Mouse (Mus musculus) kidney, embryonic 16.5 days (tissue): ENCODE data around the gene Krtap29-1. TPM values are rescaled to one million over a fixed set of nuclear protein-coding genes. Genes with fewer than 3 reads are reported as not detected.

Source experiments
- ATAC-seq: fragments of 200-750 bp; cut with Nextera tagmentation; 2 replicates; pipeline ENCODE4 v1.8.0; 2017; ENCODE audit warnings: moderate TSS enrichment; ENCODE audit not compliant: low FRiP score, low TSS enrichment
- H3K27ac ChIP-seq: fragments of 300-500 bp; sonication (generic); 2 replicates; pipeline ENCODE4 v1.5.1; 2014; ENCODE audit warnings: low read length
- H3K27me3 ChIP-seq: fragments of 300-500 bp; sonication (generic); 2 replicates; pipeline ENCODE4 v1.6.1; 2014; ENCODE audit warnings: low read length, control low read depth, mixed read lengths; ENCODE audit not compliant: insufficient read depth
- H3K36me3 ChIP-seq: fragments of 300-500 bp; sonication (generic); 2 replicates; pipeline ENCODE4 v1.6.1; 2014; ENCODE audit warnings: low read length, control low read depth, mixed read lengths; ENCODE audit not compliant: insufficient read depth
- H3K4me1 ChIP-seq: fragments of 300-500 bp; sonication (generic); 2 replicates; pipeline ENCODE4 v1.6.1; 2014; ENCODE audit warnings: low read length, control low read depth, mixed read lengths; ENCODE audit not compliant: insufficient read depth
- H3K4me2 ChIP-seq: fragments of 300-500 bp; sonication (generic); replicated peaks from 2 replicates; pipeline ENCODE4 v1.6.1; 2014; ENCODE audit warnings: low read depth, low read length
- H3K4me3 ChIP-seq: fragments of 300-500 bp; sonication (generic); 2 replicates; pipeline ENCODE4 v1.5.1; 2014; ENCODE audit warnings: mild to moderate bottlenecking, low read length
- H3K9ac ChIP-seq: fragments of 300-500 bp; sonication (generic); replicated peaks from 2 replicates; pipeline ENCODE4 v1.6.1; 2014; ENCODE audit warnings: low read length
- H3K9me3 ChIP-seq: fragments of 300-500 bp; sonication (generic); 2 replicates; pipeline ENCODE4 v1.6.1; 2016; ENCODE audit warnings: low read length, control low read depth
- WGBS: fragments of 180-500 bp; shearing (Covaris S2); extraction: QIAGEN DNeasy Blood & Tissue Kit; methylation state at CpG from one replicate; pipeline ENCODE4 v1.1.7; 2014; 5-methylcytosine and 5-hydroxymethylcytosine counted together
- polyA plus RNA-seq: library from polyadenylated mRNA; unstranded; fragments of >200 nt; fragmentation: Nextera tagmentation; extraction: Ambion mirVana; gene quantifications from 2 replicates; pipeline ENCODE4 v1.2.1, GENCODE M21; 2015

The Krtap29-1 gene
- polyA plus RNA-seq, 1 experiment from 2014 or later: not detected

DNA sequence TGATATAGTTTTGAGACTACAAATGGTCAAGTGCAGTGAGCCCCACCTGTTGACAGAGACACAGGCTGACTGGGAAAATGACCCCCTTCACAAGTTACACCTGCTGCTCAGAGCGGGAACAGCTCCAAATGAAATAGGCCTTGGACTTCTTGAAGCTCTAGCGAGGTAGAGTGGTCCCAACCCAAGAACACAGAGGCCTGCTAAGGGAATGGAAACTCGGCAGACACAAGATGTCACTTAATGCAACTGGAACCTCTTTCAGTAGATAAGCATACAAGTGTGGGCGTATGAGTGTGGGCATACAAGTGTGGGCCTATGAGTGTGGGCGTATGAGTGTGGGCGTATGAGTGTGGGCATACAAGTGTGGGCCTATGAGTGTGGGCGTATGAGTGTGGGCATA lies 20.2 kb upstream of the Krtap29-1 start:
- Histone ChIP-seq H3K36me3 (no peaks in the 10 kb centered on the region), H3K4me2 (no peak overlapping the region), H3K4me1 (no peaks in the 10 kb centered on the region), H3K27me3 (peaks cover 10% of the 10 kb centered on the region), H3K4me3 (no peak overlapping the region), H3K27ac (no peak overlapping the region), H3K9ac (no peak overlapping the region), H3K9me3 (no peaks in the 10 kb centered on the region)
- no peak for ATAC-seq
- 92% methylated on average over 7 of the region's 7 CpGs for WGBS

DNA sequence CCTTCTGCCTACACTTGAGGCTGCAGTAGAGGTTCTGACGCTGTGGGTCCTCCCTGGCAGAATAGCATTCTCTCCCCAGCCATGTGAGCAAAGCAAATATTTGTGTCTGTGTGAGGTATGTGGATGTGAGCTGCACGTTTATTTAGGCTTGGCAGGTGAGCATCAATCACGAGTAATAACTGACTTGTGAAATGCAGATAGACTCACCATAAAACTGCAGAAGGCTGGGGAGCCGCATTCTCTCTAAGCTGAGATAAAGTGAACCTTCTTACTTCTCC lies 15.5 kb upstream of the Krtap29-1 start:
- Histone ChIP-seq H3K9me3 (no peaks in the 10 kb centered on the region), H3K4me1 (peaks cover 7% of the 10 kb centered on the region; the same call in 1 of the 2 replicates), H3K4me2 (no peak overlapping the region), H3K27me3 (peaks cover 14% of the 10 kb centered on the region), H3K9ac (no peak overlapping the region), H3K36me3 (no peaks in the 10 kb centered on the region), H3K4me3 (no peak overlapping the region), H3K27ac (no peak overlapping the region)
- WGBS: 30% methylated on average over 4 of the region's 4 CpGs
- no peak for ATAC-seq

DNA sequence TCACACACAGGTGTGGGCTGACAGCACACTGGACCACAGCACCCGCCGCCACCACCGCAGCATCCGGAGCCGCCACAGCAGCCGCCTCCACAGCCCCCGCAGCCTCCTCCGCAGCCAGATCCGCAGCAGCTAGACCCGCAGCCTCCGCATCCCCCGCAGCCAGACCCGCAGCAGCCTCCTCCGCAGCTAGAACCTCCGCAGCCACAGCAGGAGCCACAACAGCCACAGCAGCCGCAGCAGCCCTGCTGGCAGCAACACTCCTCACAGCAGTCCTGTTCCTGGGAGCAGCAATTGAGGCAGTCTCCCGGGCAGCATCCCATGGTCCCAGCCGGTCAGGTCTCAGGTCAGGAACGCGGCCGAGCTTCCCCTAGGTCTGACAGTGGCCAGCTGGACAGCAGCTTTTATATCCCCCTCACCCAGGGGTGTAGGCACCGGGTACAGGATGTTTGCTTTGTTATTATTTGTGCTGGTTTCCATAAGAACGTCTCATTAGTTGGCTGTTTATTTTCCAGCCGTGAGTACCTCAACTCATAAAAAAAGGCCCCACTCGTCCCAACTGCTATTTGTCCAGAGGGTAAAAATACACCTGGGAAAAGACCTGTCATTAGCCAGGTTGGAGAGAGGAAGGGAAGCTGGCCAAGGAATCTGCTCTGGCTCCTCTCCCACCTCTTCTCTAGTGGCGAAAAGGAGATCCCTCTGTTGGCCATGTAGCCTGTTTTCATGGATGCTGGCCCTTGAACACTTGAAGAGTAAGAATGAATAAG lies 14.9 kb upstream of the Krtap29-1 start, which contains the start of gene Krtap17-1:
Gene Krtap17-1 (minus strand): TSS at position 375 of the 764 bp plus-strand sequence.
- no peak for ATAC-seq
- Histone ChIP-seq H3K9ac (no peak within 1 kb of the TSS), H3K4me2 (peak within 1 kb of the TSS; percentile 20; the same call in 1 of the 2 replicates)

DNA sequence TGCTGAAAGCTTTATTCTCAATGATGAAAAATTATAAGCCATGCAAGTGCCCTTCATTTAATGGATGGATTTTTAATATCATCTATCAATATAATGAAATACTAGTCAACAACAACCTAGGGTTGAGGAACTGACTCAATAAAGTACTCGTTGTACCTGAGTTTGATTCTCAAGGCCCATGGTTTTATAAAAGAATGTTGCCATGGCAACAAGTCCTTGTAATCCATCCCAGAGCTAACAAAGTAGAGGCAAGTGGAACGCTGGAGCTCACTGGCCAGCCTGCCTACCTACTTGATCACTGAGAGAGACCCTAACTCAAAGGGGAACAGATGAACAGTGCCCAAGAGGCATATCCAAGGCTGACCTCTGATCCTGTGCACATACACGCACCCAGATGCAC lies 11.7 kb upstream of the Krtap29-1 start:
- H3K27ac ChIP-seq: no peak overlapping the region
- no peaks in the 10 kb centered on the region for H3K36me3 ChIP-seq
- H3K9ac ChIP-seq: no peak overlapping the region
- no peak overlapping the region for H3K4me3 ChIP-seq
- WGBS: 81% methylated on average over 3 of the region's 3 CpGs
- H3K4me1 ChIP-seq: peaks cover 7% of the 10 kb centered on the region; the same call in 1 of the 2 replicates
- H3K27me3 ChIP-seq: peaks cover 12% of the 10 kb centered on the region
- no peak overlapping the region for H3K4me2 ChIP-seq
- no peaks in the 10 kb centered on the region for H3K9me3 ChIP-seq
- no peak for ATAC-seq

More for the DNA sequence above, 14.9 kb upstream of the Krtap29-1 start, which contains the start of gene Krtap17-1:
- Histone ChIP-seq H3K4me1 (peaks cover 7% of the 10 kb centered on the region; the same call in 1 of the 2 replicates), H3K27ac (no peak within 1 kb of the TSS), H3K36me3 (no peaks in the 10 kb centered on the region), H3K27me3 (peaks cover 14% of the 10 kb centered on the region), H3K4me3 (no peak within 1 kb of the TSS), H3K9me3 (no peaks in the 10 kb centered on the region)
- 13% methylated on average over 26 of the region's 26 CpGs for WGBS

DNA sequence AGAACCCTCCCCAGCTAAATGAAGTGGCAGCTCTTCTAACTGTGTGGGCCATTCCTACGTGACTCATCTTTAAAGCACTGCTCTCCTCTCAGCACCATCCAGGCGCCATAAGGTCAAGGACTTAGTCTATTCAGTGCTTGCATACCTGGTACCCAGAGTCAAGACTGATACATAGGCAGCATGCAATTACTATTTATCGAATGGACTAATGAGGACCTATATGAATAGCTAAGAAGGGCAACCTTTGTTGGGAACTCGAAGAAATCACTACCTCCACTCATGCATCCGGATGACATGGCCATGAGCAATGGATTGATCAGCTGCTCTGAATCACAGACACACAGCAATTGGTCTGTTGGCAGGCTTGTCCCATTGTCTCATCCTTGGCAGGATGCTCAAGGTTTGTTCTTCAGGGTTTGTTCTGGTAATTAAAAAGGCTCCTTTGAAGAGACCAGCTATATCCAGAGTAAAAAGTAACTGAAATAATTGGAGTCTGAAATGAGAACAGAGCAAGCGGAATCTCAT lies 11.1 kb upstream of the Krtap29-1 start:
- Histone ChIP-seq H3K9ac (no peak overlapping the region), H3K27me3 (peaks cover 9% of the 10 kb centered on the region), H3K9me3 (no peaks in the 10 kb centered on the region), H3K36me3 (no peaks in the 10 kb centered on the region), H3K4me2 (no peak overlapping the region), H3K27ac (no peak overlapping the region), H3K4me1 (peaks cover 7% of the 10 kb centered on the region; the same call in 1 of the 2 replicates), H3K4me3 (no peak overlapping the region)
- ATAC-seq: no peak
- WGBS: 83% methylated on average over 6 of the region's 6 CpGs

DNA sequence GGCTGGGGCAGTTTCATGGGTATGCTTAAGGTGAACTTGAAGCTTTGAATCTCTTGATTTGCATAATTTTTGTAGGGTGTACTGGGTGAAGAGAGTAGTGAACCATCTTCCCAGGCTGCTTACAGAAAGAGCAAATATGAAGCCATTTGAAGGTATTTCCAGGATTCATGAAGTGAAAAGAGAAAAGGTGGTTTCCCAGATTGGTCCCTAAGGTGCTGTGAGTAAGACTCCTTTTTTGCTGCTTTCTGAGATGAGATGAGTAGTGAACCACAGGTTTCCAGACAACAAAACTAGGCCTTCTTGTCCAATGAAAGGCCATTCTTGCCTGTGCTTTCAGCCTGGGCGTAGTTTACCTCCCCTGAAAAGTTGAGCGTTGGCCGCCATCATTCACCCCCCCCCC lies 9.7 kb upstream of the Krtap29-1 start:
- Histone ChIP-seq H3K4me2 (no peak overlapping the region), H3K27me3 (no peaks in the 10 kb centered on the region; the same call in 1 of the 2 replicates), H3K4me3 (no peak overlapping the region), H3K9me3 (no peaks in the 10 kb centered on the region), H3K27ac (no peak overlapping the region), H3K4me1 (peaks cover 3% of the 10 kb centered on the region; the same call in 1 of the 2 replicates), H3K36me3 (no peaks in the 10 kb centered on the region), H3K9ac (no peak overlapping the region)
- no peak for ATAC-seq
- 93% methylated on average over 3 of the region's 3 CpGs for WGBS

GRCm38 (mm10) chr11:99986180-99986647 lies 7.4 kb upstream of the Krtap29-1 start, which contains the start of gene Krtap16-1:
Gene Krtap16-1, minus strand, starts transcription at chr11:99986597.
- WGBS: 66% methylated on average over 8 of the region's 8 CpGs
- no peak within 1 kb of the TSS for H3K4me3 ChIP-seq
- no peak within 1 kb of the TSS for H3K4me2 ChIP-seq
- no peaks in the 10 kb centered on the region for H3K36me3 ChIP-seq
- no peaks in the 10 kb centered on the region for H3K9me3 ChIP-seq
- no peaks in the 10 kb centered on the region for H3K27me3 ChIP-seq
- no peak within 1 kb of the TSS for H3K27ac ChIP-seq
- ATAC-seq: no peak
- no peaks in the 10 kb centered on the region for H3K4me1 ChIP-seq
- no peak within 1 kb of the TSS for H3K9ac ChIP-seq

- H3K4me3 ChIP-seq: no peak overlapping the region
- no peak overlapping the region for H3K27ac ChIP-seq
- no peaks in the 10 kb centered on the region for H3K4me1 ChIP-seq
- 75% methylated on average over 20 of the region's 20 CpGs for WGBS
- no peak overlapping the region for H3K4me2 ChIP-seq
- H3K36me3 ChIP-seq: no peaks in the 10 kb centered on the region
- ATAC-seq: no peak
- H3K9ac ChIP-seq: no peak overlapping the region
- H3K27me3 ChIP-seq: no peaks in the 10 kb centered on the region
- H3K9me3 ChIP-seq: no peaks in the 10 kb centered on the region
These were observed 6.6 kb upstream of the Krtap29-1 start for GRCm38 (mm10) chr11:99985291-99986092.

GRCm38 (mm10) chr11:99983442-99983841 lies 4.6 kb upstream of the Krtap29-1 start:
- no peak for ATAC-seq

More at GRCm38 (mm10) chr11:99983442-99983841, 4.6 kb upstream of the Krtap29-1 start:
- WGBS: 97% methylated on average over 1 of the region's 1 CpGs
- no peak overlapping the region for H3K4me2 ChIP-seq
- H3K4me3 ChIP-seq: no peak overlapping the region
- H3K9ac ChIP-seq: no peak overlapping the region
- no peaks in the 10 kb centered on the region for H3K36me3 ChIP-seq
- H3K4me1 ChIP-seq: no peaks in the 10 kb centered on the region
- H3K27me3 ChIP-seq: no peaks in the 10 kb centered on the region
- H3K9me3 ChIP-seq: no peaks in the 10 kb centered on the region
- no peak overlapping the region for H3K27ac ChIP-seq
